ENCODE assay signal across 21 mouse cellular contexts in genomic region chr7:67529381-67529780, GRCm38 (mm10).
"Had no signal": no experiment of that assay in that cellular context is flagged by ENCODE, and none has a peak within 500 bp of the region (broad histone marks: within the 10 kb centered on the region; RNA-seq: fewer than 3 reads in every experiment).

No protein-coding gene starts in this region.

- H3K9ac ChIP-seq: hindbrain, embryonic 13.5 days; hindbrain, embryonic 15.5 days; kidney, embryonic 15.5 days; limb, embryonic 13.5 days; limb, embryonic 15.5 days; liver, embryonic 12.5 days; liver, embryonic 14.5 days had no signal

- H3K36me3 ChIP-seq: heart, embryonic 10.5 days; heart, embryonic 12.5 days; hindbrain, embryonic 15.5 days; kidney, embryonic 15.5 days; limb, embryonic 13.5 days; limb, embryonic 15.5 days; liver, embryonic 12.5 days had no signal

- ATAC-seq: intestine, embryonic 16.5 days; liver, embryonic 12.5 days had no signal

- H3K27ac ChIP-seq: hindbrain, embryonic 13.5 days; hindbrain, embryonic 15.5 days; hindbrain, postnatal 0 days; kidney, embryonic 15.5 days; kidney, postnatal 0 days; limb, embryonic 13.5 days; liver, embryonic 12.5 days; liver, embryonic 14.5 days had no signal

- H3K9me3 ChIP-seq: heart, embryonic 10.5 days; heart, embryonic 12.5 days; hindbrain, embryonic 13.5 days; hindbrain, embryonic 15.5 days; kidney, embryonic 15.5 days; limb, embryonic 13.5 days; limb, embryonic 15.5 days; liver, embryonic 12.5 days had no signal

- H3K4me2 ChIP-seq: hindbrain, embryonic 13.5 days; hindbrain, embryonic 15.5 days; kidney, embryonic 15.5 days; limb, embryonic 13.5 days; limb, embryonic 15.5 days; liver, embryonic 12.5 days had no signal

- H3K27me3 ChIP-seq: heart, embryonic 12.5 days; hindbrain, embryonic 13.5 days; hindbrain, embryonic 15.5 days; kidney, embryonic 15.5 days; limb, embryonic 13.5 days; limb, embryonic 15.5 days; liver, embryonic 12.5 days had no signal

- H3K4me3 ChIP-seq: heart, embryonic 12.5 days; hindbrain, embryonic 13.5 days; hindbrain, embryonic 15.5 days; kidney, embryonic 15.5 days; limb, embryonic 13.5 days; limb, embryonic 15.5 days; liver, embryonic 12.5 days had no signal

- H3K4me1 ChIP-seq: liver, embryonic 12.5 days had no signal

- DNase-seq: gastrocnemius, postnatal 14 days; gastrocnemius, postnatal 36 days; heart, adult 18-20 months; heart, postnatal 10 days; kidney, adult 11 months; kidney, adult 2 months; kidney, adult 9 months; kidney, postnatal 14 days; kidney, postnatal 36 days had no signal
